Mouse (Mus musculus) adrenal gland, adult 18-20 months (tissue): ENCODE data around the gene Cdc42bpg. TPM values are rescaled to one million over a fixed set of nuclear protein-coding genes. Genes with fewer than 3 reads are reported as not detected.

Experiments
- microRNA-seq, 2 experiments: library from miRNA; unstranded; fragments of <30 nt; microRNA quantifications; one replicate each; pipeline ENCODE4 v1.2.0; 2021; ENCODE audit warnings: borderline number of aligned reads in 2 of 2
- total RNA-seq, 2 experiments: library from RNA; stranded (reverse); gene quantifications; 1 replicate in 1 of 2; 2 replicates in 1 of 2; pipeline ENCODE4 v1.2.3; 2021

Gene Cdc42bpg
- total RNA-seq, 2 experiments from 2014 or later: 15.1 to 19.3 TPM

Small RNA genes within 50 kb of the gene (microRNA-seq; reads per million reads assigned to microRNA genes)
- 26.9 to 40.2 reads per million in 2 experiments for gene Mir192
- 27.9 to 31.2 reads per million in 2 experiments for gene Mir194-2
- 0.47 to 1.2 reads per million in 2 experiments for gene Mir6989

Other genes starting within 250 kb of the Cdc42bpg start
- 10 to 100 TPM; 53.3 to 59.7 TPM for gene Mrpl49, start 248.7 kb upstream of the Cdc42bpg start, total RNA-seq
- 1,000 to 10,000 TPM; 1,067 to 1,157 TPM for gene Fau, start 248.6 kb upstream of the Cdc42bpg start, total RNA-seq
- gene Znhit2, start 245.3 kb upstream of the Cdc42bpg start, total RNA-seq: 10 to 100 TPM; 29.1 to 32.9 TPM
- gene Tm7sf2, start 238.1 kb upstream of the Cdc42bpg start, total RNA-seq: 10 to 100 TPM; 19.7 to 36.7 TPM
- gene Vps51, start 229.2 kb upstream of the Cdc42bpg start, total RNA-seq: 10 to 100 TPM; 51.6 to 58.8 TPM
- not detected for gene Tmem262, start 226.4 kb upstream of the Cdc42bpg start, total RNA-seq
- not detected for gene Gm28374, start 224.2 kb upstream of the Cdc42bpg start, total RNA-seq
- 10 to 100 TPM; 29.8 to 34.1 TPM for gene Zfpl1, start 221.5 kb upstream of the Cdc42bpg start, total RNA-seq
- under 1 TPM; 0.58 to 0.60 TPM for gene Cdca5, start 221.5 kb upstream of the Cdc42bpg start, total RNA-seq
- gene AC131692.1, start 212.0 kb upstream of the Cdc42bpg start, total RNA-seq: not detected
- gene Naaladl1, start 200.7 kb upstream of the Cdc42bpg start, total RNA-seq: not detected
- 10 to 100 TPM; 12.9 to 17.2 TPM for gene Sac3d1, start 187.8 kb upstream of the Cdc42bpg start, total RNA-seq
- 10 to 100 TPM; 26.8 to 28.1 TPM for gene Snx15, start 178.2 kb upstream of the Cdc42bpg start, total RNA-seq
- 1 to 10 TPM; 1.6 to 3.1 TPM for gene Batf2, start 165.5 kb upstream of the Cdc42bpg start, total RNA-seq
- 10 to 100 TPM; 84.7 to 87.7 TPM for gene Arl2, start 164.9 kb upstream of the Cdc42bpg start, total RNA-seq
- gene Majin, start 122.1 kb upstream of the Cdc42bpg start, total RNA-seq: 1 to 10 TPM in 1 of 2 experiments, under 1 TPM in 1; 0.99 to 1.3 TPM
- 10 to 100 TPM; 21.9 to 24.2 TPM for gene Gpha2, start 80.1 kb upstream of the Cdc42bpg start, total RNA-seq
- 100 to 1,000 TPM in 1 of 2 experiments, 10 to 100 TPM in 1; 97.0 to 115 TPM for gene Ppp2r5b, start 70.6 kb upstream of the Cdc42bpg start, total RNA-seq
- gene Atg2a, start 64.8 kb upstream of the Cdc42bpg start, total RNA-seq: 10 to 100 TPM; 26.4 to 37.1 TPM
- gene Ehd1, start 29.7 kb upstream of the Cdc42bpg start, total RNA-seq: 100 to 1,000 TPM; 112 to 157 TPM
- 10 to 100 TPM; 48.2 to 54.2 TPM for gene Men1, start 28.5 kb downstream of the Cdc42bpg start, total RNA-seq
- 10 to 100 TPM; 31.1 to 40.1 TPM for gene Map4k2, start 34.7 kb downstream of the Cdc42bpg start, total RNA-seq
- 100 to 1,000 TPM; 233 to 277 TPM for gene Sf1, start 57.2 kb downstream of the Cdc42bpg start, total RNA-seq
- 10 to 100 TPM; 55.0 to 65.0 TPM for gene Pygm, start 77.9 kb downstream of the Cdc42bpg start, total RNA-seq
- 10 to 100 TPM; 38.0 to 44.8 TPM for gene Rasgrp2, start 92.9 kb downstream of the Cdc42bpg start, total RNA-seq
- 1 to 10 TPM; 6.8 to 7.4 TPM for gene Nrxn2, start 112.3 kb downstream of the Cdc42bpg start, total RNA-seq
- gene Slc22a12, start 236.6 kb downstream of the Cdc42bpg start, total RNA-seq: under 1 TPM in 1 of 2 experiments, not detected in 1; 0.17 TPM